Mouse (Mus musculus) megakaryocyte, embryonic 14.5 days (primary cell): ENCODE data around the gene Mplkip. TPM values are rescaled to one million over a fixed set of nuclear protein-coding genes. Genes with fewer than 3 reads are reported as not detected.
A peak's percentile ranks its signal among the peaks of the same experiment; 100 is the strongest.

Experiments used
- H3K27me3 ChIP-seq: replicated peaks from 2 replicates; pipeline ENCODE3; 2012; ENCODE audit warnings: inconsistent platforms
- H3K36me3 ChIP-seq: replicated peaks from 2 replicates; pipeline ENCODE3; 2012; ENCODE audit warnings: low read length, inconsistent platforms, mixed read lengths
- H3K4me1 ChIP-seq: 2 replicates; pipeline ENCODE4 v1.6.1; 2012; ENCODE audit warnings: inconsistent platforms
- H3K4me3 ChIP-seq: replicated peaks from 2 replicates; pipeline ENCODE3; 2012; ENCODE audit warnings: moderate library complexity, mild to moderate bottlenecking, inconsistent platforms
- H3K9me3 ChIP-seq: 2 replicates; pipeline ENCODE4 v1.6.1; 2012; ENCODE audit warnings: inconsistent platforms
- FLI1 ChIP-seq: IDR thresholded peaks from 2 replicates; pipeline ENCODE4 v1.6.1; 2012; ENCODE audit warnings: low read length, inconsistent platforms, mixed read lengths
- GATA1 ChIP-seq: IDR thresholded peaks from 3 replicates; pipeline ENCODE4 v1.6.1; 2012; ENCODE audit warnings: mixed read lengths, low read length, inconsistent platforms, borderline replicate concordance
- polyA plus RNA-seq: library from polyadenylated mRNA; stranded (reverse); fragments of >175 nt; gene quantifications from 2 replicates; pipeline ENCODE4 v1.2.3, GENCODE M21; 2012; ENCODE audit warnings: low replicate concordance; ENCODE audit not compliant: insufficient read depth

The Mplkip gene
- polyA plus RNA-seq, result 24.2 and 74.9 TPM in 2 replicates

DNA sequence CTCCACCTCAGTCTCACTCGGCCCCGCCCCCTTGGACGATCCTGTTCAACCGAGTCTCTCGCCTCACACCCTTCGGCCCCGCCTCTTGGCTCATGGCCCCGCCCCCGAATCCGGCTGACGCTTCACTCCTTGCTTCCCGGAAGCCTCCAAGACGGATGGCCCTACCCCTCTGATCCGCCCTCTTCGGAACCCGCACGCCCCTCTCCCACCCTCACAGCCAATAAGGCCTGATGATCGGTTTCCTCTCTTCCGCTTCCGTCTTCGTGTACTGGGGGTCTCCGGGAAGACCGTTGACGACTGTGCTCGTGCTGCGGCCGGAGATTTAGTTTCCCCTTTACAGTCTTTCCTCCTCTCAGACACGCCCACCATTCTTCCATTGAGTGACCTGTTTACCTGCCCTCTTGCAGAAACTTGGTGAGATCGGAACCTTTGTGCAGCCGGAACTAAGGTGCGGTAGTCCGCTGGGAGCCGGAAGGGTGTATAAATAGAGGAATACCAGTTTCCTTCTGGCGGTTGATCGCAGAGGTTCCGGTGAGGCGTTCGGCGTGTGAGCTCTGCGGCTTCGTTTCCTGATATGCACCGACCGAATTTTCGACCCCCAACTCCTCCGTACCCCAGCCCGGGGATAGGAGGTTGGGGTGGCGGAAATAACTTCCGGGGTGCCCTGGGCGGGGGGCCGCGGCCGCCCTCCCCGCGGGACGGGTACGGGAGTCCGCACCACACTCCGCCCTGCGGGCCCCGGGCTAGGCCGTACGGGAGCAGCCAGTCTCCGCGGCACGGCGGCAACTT lies at the start of gene Mplkip, which contains the start of gene Sugct:
TSS of gene Mplkip (plus strand) at position 282 of the 789 bp plus-strand sequence.
TSS of gene Sugct (minus strand) at position 643 of the 789 bp plus-strand sequence.
- Histone ChIP-seq H3K4me3 (peak within 1 kb of the TSS; percentile 94), H3K9me3 (no peaks in the 10 kb centered on the region), H3K36me3 (peaks cover 8% of the 10 kb centered on the region), H3K4me1 (peaks cover 18% of the 10 kb centered on the region), H3K27me3 (no peaks in the 10 kb centered on the region)
- TF ChIP-seq FLI1 (no peak; the same call in 1 of the 2 replicates), GATA1 (no peak)

DNA sequence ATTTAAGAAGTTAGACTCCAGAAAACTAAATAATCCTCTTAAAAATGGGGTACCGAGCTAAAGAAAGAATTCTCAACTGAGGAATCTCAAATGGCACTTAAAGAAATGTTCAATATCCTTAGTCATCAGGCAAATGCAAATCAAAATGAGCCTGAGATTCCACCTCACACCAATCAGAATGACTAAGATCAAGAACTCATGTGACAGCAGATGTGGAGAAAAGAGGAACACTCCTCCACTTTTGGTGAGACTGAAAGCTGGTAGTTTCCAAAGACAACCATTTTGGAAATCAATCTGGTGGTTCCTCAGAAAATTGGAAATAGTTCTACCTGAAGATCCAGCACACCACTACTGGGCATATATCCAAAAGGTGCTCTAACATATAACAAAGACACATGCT lies 27.6 kb upstream of the Mplkip start:
- no peak overlapping the region for H3K4me3 ChIP-seq
- TF ChIP-seq FLI1 (no peak), GATA1 (no peak)
- H3K9me3 ChIP-seq, result no peaks in the 10 kb centered on the region
- H3K36me3 ChIP-seq, result no peaks in the 10 kb centered on the region
- H3K27me3 ChIP-seq, result no peaks in the 10 kb centered on the region
- H3K4me1 ChIP-seq, result no peaks in the 10 kb centered on the region

DNA sequence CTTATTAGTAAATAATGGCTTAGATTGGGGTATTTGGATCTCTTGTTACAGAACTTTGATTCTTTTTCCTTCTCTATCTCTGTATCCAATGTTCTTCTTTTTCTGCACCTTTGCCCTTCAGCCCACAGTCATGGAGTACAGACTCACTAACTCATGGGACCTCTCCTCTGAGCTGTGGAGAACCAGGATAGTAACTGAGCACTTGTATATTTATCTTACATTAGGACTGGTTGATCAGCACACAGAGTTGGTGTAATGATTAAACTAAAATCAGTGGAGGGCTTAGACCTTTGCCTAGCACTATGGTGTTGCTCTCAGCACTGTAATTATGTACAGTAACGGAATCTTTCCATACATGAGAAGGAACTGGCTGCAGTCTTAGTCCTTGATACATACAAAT lies 23.9 kb upstream of the Mplkip start:
- H3K27me3 ChIP-seq, result no peaks in the 10 kb centered on the region
- no peak overlapping the region for H3K4me3 ChIP-seq
- no peaks in the 10 kb centered on the region for H3K9me3 ChIP-seq
- H3K4me1 ChIP-seq, result no peaks in the 10 kb centered on the region
- H3K36me3 ChIP-seq, result no peaks in the 10 kb centered on the region
- TF ChIP-seq GATA1, result no peak

DNA sequence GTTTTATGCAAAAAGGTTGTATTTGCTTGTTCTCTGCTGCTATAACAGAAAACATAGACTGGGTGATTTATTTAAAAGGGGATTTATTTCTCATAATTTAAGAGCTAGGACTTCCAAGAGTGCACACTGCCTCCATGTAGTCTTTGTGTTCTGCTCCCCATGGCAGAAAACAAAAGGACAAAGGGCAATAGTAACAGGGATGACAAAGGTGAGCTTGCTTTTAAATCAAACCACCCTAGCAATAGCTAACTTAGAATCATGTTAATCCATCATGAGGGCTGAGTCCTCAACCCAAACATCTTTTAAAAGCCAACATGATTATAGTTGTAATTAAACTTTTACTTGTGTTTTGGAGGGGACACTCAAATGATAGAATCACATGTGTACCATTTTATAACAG lies 5.5 kb upstream of the Mplkip start:
- H3K27me3 ChIP-seq, result no peaks in the 10 kb centered on the region
- no peak overlapping the region for H3K4me3 ChIP-seq
- H3K9me3 ChIP-seq, result no peaks in the 10 kb centered on the region
- peaks cover 7% of the 10 kb centered on the region for H3K4me1 ChIP-seq
- TF ChIP-seq FLI1 (no peak), GATA1 (no peak)
- H3K36me3 ChIP-seq, result no peaks in the 10 kb centered on the region

DNA sequence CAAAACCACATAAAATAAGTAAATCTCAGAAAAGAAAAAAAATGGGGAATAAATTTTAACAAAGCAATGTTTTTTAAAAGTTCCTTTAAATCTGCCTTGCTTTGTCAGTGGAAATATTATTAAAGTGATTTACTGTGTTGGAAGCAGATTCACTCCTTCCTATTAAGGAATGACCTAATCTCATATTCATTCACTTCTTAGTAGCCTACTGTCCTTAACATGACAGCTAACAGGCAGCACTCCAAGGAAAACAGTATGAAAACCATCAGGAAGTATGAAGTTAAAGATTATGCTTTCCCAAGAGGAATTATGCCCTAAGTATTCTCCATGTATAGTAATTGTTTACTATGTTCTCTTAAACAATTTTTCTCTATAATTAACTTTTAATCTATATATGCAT lies 4.3 kb upstream of the Mplkip start:
- Histone ChIP-seq H3K4me1 (peaks cover 7% of the 10 kb centered on the region), H3K27me3 (no peaks in the 10 kb centered on the region), H3K9me3 (no peaks in the 10 kb centered on the region), H3K36me3 (no peaks in the 10 kb centered on the region), H3K4me3 (no peak overlapping the region)
- no peak for TF ChIP-seq FLI1
- no peak for TF ChIP-seq GATA1

DNA sequence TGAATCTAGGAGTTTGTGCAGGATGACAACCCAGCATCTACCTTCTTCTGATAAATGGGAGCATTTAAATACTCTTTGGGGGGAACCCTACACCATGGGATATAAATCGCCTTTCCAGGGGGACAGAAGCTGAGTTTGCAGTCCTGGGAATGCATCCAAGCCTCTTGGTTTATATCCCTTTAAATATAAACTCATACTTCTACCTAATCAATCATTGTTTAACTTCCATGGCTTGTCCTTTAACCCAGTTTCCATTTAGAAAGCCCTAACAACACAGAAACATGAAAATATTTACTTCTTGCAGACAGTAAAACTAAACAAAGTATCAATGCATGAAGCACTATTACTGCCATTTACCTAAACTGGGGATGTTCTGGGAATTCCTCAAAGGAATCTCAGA lies 3.6 kb upstream of the Mplkip start:
- Histone ChIP-seq H3K27me3 (no peaks in the 10 kb centered on the region), H3K9me3 (no peaks in the 10 kb centered on the region), H3K4me1 (peaks cover 7% of the 10 kb centered on the region), H3K36me3 (no peaks in the 10 kb centered on the region), H3K4me3 (no peak overlapping the region)
- TF ChIP-seq FLI1, result no peak
- no peak for TF ChIP-seq GATA1

DNA sequence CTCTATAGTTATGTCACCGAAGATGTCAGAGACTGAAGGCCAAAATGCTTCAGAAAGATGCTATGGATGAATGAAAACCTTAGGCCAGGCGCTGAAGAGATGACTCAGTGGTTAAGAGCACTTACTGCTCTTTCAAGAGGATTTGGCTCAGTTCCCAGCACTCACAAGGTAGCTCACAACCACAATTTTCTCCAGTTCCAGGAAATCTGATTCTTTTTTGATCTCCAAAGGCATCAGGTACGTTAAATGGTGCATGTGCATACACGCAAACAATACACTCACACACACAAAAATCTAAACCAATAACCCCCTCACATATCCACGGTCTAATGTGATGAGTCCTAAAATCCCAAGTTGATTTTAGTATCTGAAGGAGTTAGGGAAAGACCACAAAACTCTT lies 1.2 kb upstream of the Mplkip start:
- H3K4me3 ChIP-seq, result peak overlapping the region; percentile 94

DNA sequence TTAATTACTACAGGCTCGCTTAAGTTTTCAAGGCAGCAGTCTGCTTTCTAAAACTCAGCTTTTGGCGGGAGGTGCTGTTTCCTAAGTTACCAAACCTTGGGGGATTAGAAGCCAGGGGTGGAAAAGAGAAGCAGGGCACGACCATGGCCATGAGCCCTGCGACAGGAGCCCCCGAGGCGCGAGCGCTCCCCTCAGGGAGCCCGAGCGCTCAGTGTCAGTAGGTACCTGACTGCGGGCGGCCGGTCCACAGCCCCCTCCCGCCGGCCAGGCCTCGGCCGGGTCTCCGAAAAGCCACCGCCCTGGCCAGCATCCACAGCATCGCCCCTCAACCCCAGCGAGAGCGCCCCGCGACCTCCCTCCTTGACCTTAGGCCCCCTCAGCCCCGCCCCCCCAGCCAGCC lies 578 bp upstream of the Mplkip start:
- TF ChIP-seq GATA1 (no peak), FLI1 (no peak)
- H3K4me1 ChIP-seq, result peaks cover 17% of the 10 kb centered on the region
- no peaks in the 10 kb centered on the region for H3K9me3 ChIP-seq
- peaks cover 8% of the 10 kb centered on the region for H3K36me3 ChIP-seq
- peak overlapping the region; percentile 94 for H3K4me3 ChIP-seq
- no peaks in the 10 kb centered on the region for H3K27me3 ChIP-seq

More for the DNA sequence above, 1.2 kb upstream of the Mplkip start:
- H3K27me3 ChIP-seq, result no peaks in the 10 kb centered on the region
- peaks cover 8% of the 10 kb centered on the region for H3K36me3 ChIP-seq
- TF ChIP-seq GATA1, result no peak
- no peak for TF ChIP-seq FLI1
- H3K4me1 ChIP-seq, result peaks cover 12% of the 10 kb centered on the region
- H3K9me3 ChIP-seq, result no peaks in the 10 kb centered on the region

DNA sequence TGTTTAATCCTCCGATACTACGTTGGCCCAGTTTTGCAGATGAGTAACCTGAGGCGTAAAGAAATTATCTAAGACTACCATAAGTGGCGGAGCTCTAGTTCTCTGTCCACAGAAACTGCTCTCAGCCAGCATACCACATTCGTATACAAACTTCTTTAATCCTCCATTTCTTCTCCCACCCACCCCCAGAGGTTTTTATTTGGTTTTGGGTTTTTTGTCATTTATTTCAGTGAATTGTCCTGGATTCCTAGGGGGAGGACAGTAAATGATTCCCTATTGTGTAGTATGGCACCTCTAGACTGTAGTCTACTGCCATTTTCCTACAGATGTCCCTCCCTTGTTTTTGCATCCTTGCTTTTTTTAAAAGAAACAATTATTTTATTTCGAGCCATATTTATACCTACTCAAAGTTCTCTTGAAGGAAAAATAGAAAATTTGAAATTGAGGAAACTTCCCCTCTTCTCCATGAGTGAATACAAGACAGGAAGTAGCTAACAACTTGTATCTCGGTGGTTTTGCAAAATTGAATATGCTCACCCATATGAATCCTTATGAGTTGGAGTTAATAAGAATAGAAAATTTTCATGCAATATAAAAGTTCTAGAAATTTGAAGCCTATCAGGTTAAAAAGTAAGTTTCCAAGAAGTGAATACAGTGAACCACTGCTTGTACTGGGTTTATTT lies 1.0 kb downstream of the Mplkip start:
- H3K4me3 ChIP-seq, result peak overlapping the region; percentile 94
- H3K4me1 ChIP-seq, result peaks cover 28% of the 10 kb centered on the region
- no peaks in the 10 kb centered on the region for H3K9me3 ChIP-seq
- H3K36me3 ChIP-seq, result peaks cover 11% of the 10 kb centered on the region
- TF ChIP-seq GATA1 (no peak), FLI1 (no peak)
- H3K27me3 ChIP-seq, result no peaks in the 10 kb centered on the region

DNA sequence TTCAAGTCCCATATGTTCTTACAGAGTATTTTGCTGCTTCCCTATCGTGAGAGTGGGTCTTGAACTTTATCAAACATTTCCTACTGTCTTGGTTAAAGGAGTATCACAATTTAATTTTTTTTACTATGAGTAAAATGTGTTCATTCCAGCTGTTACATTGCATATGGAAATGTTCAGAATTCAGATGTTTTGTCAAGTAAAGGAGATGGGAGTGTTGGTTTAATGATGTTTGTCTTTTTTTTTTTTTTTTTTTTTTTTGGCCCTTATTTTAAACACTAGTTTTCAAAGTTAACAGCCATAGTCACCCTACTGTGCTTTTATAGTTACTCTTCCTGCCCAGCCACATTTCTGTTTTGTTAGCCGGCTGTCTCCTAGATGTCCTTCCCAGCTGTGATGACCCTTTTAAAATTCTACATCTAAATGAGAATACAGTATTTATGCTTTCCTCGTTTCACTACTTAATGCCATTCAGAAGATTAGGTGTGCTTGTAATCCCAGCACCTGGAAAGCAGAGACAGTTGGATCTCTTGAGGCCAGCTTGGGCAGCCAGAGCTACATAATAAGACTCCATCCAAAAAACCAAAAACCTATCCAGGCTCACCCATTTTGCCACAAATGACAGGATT lies 5.2 kb downstream of the Mplkip start:
- Histone ChIP-seq H3K9me3 (no peaks in the 10 kb centered on the region), H3K4me1 (peaks cover 37% of the 10 kb centered on the region), H3K4me3 (no peak overlapping the region), H3K36me3 (peaks cover 41% of the 10 kb centered on the region), H3K27me3 (no peaks in the 10 kb centered on the region)
- TF ChIP-seq GATA1, result no peak
- no peak for TF ChIP-seq FLI1
